ENCODE assay signal across 17 mouse cellular contexts in genomic region chr16:95696599-95696998, GRCm38 (mm10). TPM values are rescaled to one million over a fixed set of nuclear protein-coding genes. Genes with fewer than 3 reads are reported as not detected.
DNase-seq lines count a peak whose midpoint lies in the region; ATAC-seq and TF ChIP-seq lines count a peak whose summit lies in the region.
"Had no signal": no experiment of that assay in that cellular context is flagged by ENCODE, and none has a peak within 500 bp of the region (broad histone marks: within the 10 kb centered on the region; RNA-seq: fewer than 3 reads in every experiment).

No protein-coding gene starts in this region.

- H3K4me1 ChIP-seq in hindbrain, postnatal 0 days (ENCODE audit: insufficient read depth, low read length) = no peaks in the 10 kb centered on the region
- peaks cover 10% of the 10 kb centered on the region for H3K4me1 ChIP-seq in hindbrain, embryonic 13.5 days (replicated peaks)
- H3K4me1 ChIP-seq in lung, postnatal 0 days (ENCODE audit: insufficient read depth, low read depth, low read length) = no peaks in the 10 kb centered on the region; the same call in 1 of the 2 replicates

- H3K27ac ChIP-seq in hindbrain, postnatal 0 days = no peak overlapping the region
- H3K27ac ChIP-seq in hindbrain, embryonic 13.5 days = no peak overlapping the region
- no peak overlapping the region for H3K27ac ChIP-seq in lung, postnatal 0 days (ENCODE audit: low read length)
- H3K27ac ChIP-seq: embryonic facial prominence, embryonic 15.5 days; heart, embryonic 13.5 days; kidney, postnatal 0 days had no signal

- H3K9ac ChIP-seq in hindbrain, postnatal 0 days (replicated peaks; ENCODE audit: low read length) = no peak overlapping the region
- no peak overlapping the region for H3K9ac ChIP-seq in hindbrain, embryonic 13.5 days
- H3K9ac ChIP-seq in lung, postnatal 0 days (replicated peaks; ENCODE audit: low read depth) = no peak overlapping the region
- H3K9ac ChIP-seq: embryonic facial prominence, embryonic 15.5 days; heart, embryonic 13.5 days; lung, embryonic 14.5 days had no signal

- H3K9me3 ChIP-seq in hindbrain, postnatal 0 days (ENCODE audit: low read length) = no peaks in the 10 kb centered on the region
- no peaks in the 10 kb centered on the region for H3K9me3 ChIP-seq in hindbrain, embryonic 13.5 days
- H3K9me3 ChIP-seq in lung, postnatal 0 days (ENCODE audit: low read length) = no peaks in the 10 kb centered on the region
- H3K9me3 ChIP-seq: embryonic facial prominence, embryonic 15.5 days; heart, embryonic 13.5 days had no signal

- H3K27me3 ChIP-seq in hindbrain, postnatal 0 days (ENCODE audit: insufficient read depth, low read length) = no peaks in the 10 kb centered on the region
- no peaks in the 10 kb centered on the region for H3K27me3 ChIP-seq in hindbrain, embryonic 13.5 days
- no peaks in the 10 kb centered on the region for H3K27me3 ChIP-seq in lung, postnatal 0 days (replicated peaks; ENCODE audit: insufficient read depth, low read length)
- H3K27me3 ChIP-seq: embryonic facial prominence, embryonic 15.5 days; heart, embryonic 13.5 days; Patski had no signal

- H3K4me3 ChIP-seq in hindbrain, postnatal 0 days (ENCODE audit: low read length) = no peak overlapping the region
- H3K4me3 ChIP-seq in hindbrain, embryonic 13.5 days = no peak overlapping the region
- no peak overlapping the region for H3K4me3 ChIP-seq in lung, postnatal 0 days (ENCODE audit: low read depth, low read length)
- H3K4me3 ChIP-seq: embryonic facial prominence, embryonic 15.5 days; heart, embryonic 13.5 days had no signal

- no peak for TF ChIP-seq EP300 in lung, postnatal 0 days (IDR thresholded peaks at IDR 0.05)

- 0 out of 2 replicates have a peak, but pooled peaks have one; percentile 8 for ATAC-seq in hindbrain, postnatal 0 days
- ATAC-seq in hindbrain, embryonic 13.5 days (ENCODE audit: low FRiP score) = no peak
- peak; percentile 97 for ATAC-seq in frontal cortex, adult (ENCODE audit: low TSS enrichment)
- ATAC-seq in lung, postnatal 0 days = no peak
- ATAC-seq: forebrain, embryonic 14.5 days; Patski had no signal

- TF ChIP-seq CTCF in hindbrain, postnatal 0 days (IDR thresholded peaks at IDR 0.05; ENCODE audit: low read depth) = no peak
- no peak for TF ChIP-seq CTCF in lung, postnatal 0 days (IDR thresholded peaks at IDR 0.05)

- intact Hi-C loops in left cerebral cortex, postnatal 14 days (cut with DNase I) = no loop called here

- no peaks in the 10 kb centered on the region for H3K36me3 ChIP-seq in hindbrain, postnatal 0 days (ENCODE audit: insufficient read depth, low read length)
- no peaks in the 10 kb centered on the region for H3K36me3 ChIP-seq in hindbrain, embryonic 13.5 days
- H3K36me3 ChIP-seq in lung, postnatal 0 days (ENCODE audit: insufficient read depth, low read length) = no peaks in the 10 kb centered on the region
- H3K36me3 ChIP-seq: embryonic facial prominence, embryonic 15.5 days; heart, embryonic 13.5 days had no signal

- no peak overlapping the region for H3K4me2 ChIP-seq in hindbrain, postnatal 0 days (ENCODE audit: low read depth, low read length)
- H3K4me2 ChIP-seq in hindbrain, embryonic 13.5 days = no peak overlapping the region
- no peak overlapping the region for H3K4me2 ChIP-seq in lung, postnatal 0 days (replicated peaks; ENCODE audit: low read depth, low read length)
- H3K4me2 ChIP-seq: embryonic facial prominence, embryonic 15.5 days; heart, embryonic 13.5 days; lung, embryonic 14.5 days had no signal

- 40% methylated on average over 6 of the region's 6 CpGs for WGBS in hindbrain, postnatal 0 days
- 48% methylated on average over 6 of the region's 6 CpGs for WGBS in hindbrain, embryonic 13.5 days
- WGBS in lung, postnatal 0 days = 53% methylated on average over 6 of the region's 6 CpGs

- DNase-seq in hindbrain, postnatal 0 days (ENCODE audit: low spot score) = no peak
- DNase-seq in left cerebral cortex, postnatal 14 days (ENCODE audit: low spot score in 2 of 2) = peak; percentile 67 to 86
- DNase-seq in right cerebral cortex, postnatal 36 days (ENCODE audit: low spot score in 2 of 2) = peak; percentile 79 to 86
- no peak for DNase-seq in lung, postnatal 0 days (ENCODE audit: low spot score)
- DNase-seq in retina, postnatal 1 day = no peak
- DNase-seq in embryo, embryonic 10 days (ENCODE audit: low spot score) = no peak
- DNase-seq: adrenal gland, postnatal 36 days; cerebellum, adult 11-12 months; gastrocnemius, postnatal 36 days; lung, embryonic 14.5 days had no signal

RNA-seq across cellular contexts. Expression of gene Ets2, which starts 5.3 kb away (rescaled TPM):
- total RNA-seq in hindbrain, postnatal 0 days (2014; rRNA removed) = 22.9 and 24.2 TPM in 2 replicates
- polyA plus RNA-seq in hindbrain, postnatal 0 days (2015; fragmentation: Nextera tagmentation; extraction: Ambion mirVana) = 15.1 and 15.8 TPM in 2 replicates
- 20.6 and 22.2 TPM in 2 replicates for polyA plus RNA-seq in hindbrain, embryonic 13.5 days (2015; fragmentation: Nextera tagmentation; extraction: Ambion mirVana)
- total RNA-seq in left cerebral cortex, postnatal 14 days (2021) = 10 to 100 TPM; 53.0 to 59.9 TPM
- 71.2 and 75.5 TPM in 2 replicates for polyA plus RNA-seq in lung, postnatal 0 days (2015; fragmentation: Nextera tagmentation; extraction: Ambion mirVana)

Comparison
In these comparisons a context has a peak if more than half of its experiments do, and no peak if none do; other contexts are left out.
1. ATAC-seq: peak in hindbrain, postnatal 0 days (single experiment) and frontal cortex, adult (single experiment); none in hindbrain, embryonic 13.5 days (single experiment) and lung, postnatal 0 days (single experiment).
2. DNase-seq: peak in left cerebral cortex, postnatal 14 days (2 of 2) and right cerebral cortex, postnatal 36 days (2 of 2); none in hindbrain, postnatal 0 days (single experiment), lung, postnatal 0 days (single experiment), retina, postnatal 1 day (single experiment) and embryo, embryonic 10 days (single experiment).